Mouse (Mus musculus): Measurements from ENCODE around the gene Olfr173. TPM values are rescaled to one million over a fixed set of nuclear protein-coding genes. Genes with fewer than 3 reads are reported as not detected.

Olfr173 gene
- not detected in 2 replicates for polyA plus RNA-seq (2012)

DNA sequence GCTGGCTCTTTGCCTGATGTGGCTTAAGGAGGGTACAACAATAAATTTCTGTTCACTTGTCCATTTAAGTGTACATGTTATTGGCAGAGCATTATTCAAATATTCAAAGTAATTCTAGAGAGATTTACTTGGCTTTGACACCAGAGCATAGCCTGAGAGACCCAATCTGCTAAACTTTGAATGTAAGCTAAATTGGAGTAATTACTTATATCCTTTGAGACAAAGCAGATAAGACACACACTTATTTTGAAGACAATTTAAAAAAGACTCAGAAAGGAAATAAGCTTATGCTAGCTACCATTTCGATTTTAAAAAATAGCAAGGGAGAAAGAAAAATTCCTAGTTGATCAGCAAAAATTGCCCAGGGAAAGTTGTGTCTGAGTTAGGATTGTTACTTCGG lies at the start of gene Olfr173:
TSS of gene Olfr173 (minus strand) at position 101 of the 400 bp plus-strand sequence.
- TF ChIP-seq GATA1 (IDR thresholded peaks at IDR 0.05; ENCODE audit: low read length): no peak

DNA sequence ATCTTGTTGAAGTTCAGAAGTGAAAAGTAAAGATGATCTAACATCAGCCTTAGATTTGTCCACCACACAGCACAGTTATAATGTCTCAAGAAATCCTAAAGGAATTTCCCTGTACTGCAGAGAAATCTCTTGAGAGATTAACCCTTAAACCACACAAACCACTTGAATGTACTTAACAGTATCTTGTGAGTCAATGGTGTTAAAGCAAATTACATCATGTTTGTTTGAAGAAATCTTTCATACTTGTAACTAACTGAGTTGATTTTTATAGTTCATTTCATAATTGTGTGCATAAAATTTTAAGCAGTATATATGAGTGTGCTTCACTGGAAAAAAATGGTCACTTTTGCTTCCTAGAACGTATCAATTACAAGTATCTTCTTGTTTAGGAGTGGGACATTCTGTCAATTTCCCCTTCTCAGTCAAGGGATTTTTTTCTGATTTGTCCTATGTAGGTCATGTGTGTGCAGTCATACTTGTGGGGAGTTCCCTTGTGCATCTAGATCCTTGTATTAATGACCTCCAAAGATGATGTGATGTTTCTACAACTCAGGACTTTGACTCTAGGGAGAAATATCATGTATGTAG lies 26.8 kb upstream of the Olfr173 start, which contains the start of gene Olfr175-ps1:
TSS of gene Olfr175-ps1 (minus strand) at position 51 of the 588 bp plus-strand sequence.
- TF ChIP-seq GATA1 (IDR thresholded peaks at IDR 0.05; ENCODE audit: low read length): no peak

DNA sequence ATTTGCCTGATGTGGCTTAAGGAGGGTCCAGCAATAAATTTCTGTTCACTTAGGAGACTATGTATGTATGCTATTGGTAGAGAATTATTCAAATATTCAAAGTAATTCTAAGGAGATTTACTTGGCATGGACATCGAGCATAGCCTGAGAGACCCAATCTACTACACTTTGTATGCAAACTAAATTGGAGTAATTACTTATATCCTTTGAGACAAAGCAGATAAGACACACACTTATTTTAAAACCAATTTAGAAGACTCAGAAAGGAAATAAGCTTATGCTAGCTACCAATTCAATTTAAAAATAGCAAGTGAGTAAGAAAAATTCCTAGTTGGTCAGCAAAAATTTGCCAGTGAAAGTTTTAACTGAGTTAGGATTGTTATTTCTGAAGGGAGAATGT lies 37.0 kb downstream of the Olfr173 start, which contains the start of gene Olfr172:
TSS of gene Olfr172 (minus strand) at position 101 of the 400 bp plus-strand sequence.
- TF ChIP-seq GATA1 (IDR thresholded peaks at IDR 0.05; ENCODE audit: low read length): no peak

DNA sequence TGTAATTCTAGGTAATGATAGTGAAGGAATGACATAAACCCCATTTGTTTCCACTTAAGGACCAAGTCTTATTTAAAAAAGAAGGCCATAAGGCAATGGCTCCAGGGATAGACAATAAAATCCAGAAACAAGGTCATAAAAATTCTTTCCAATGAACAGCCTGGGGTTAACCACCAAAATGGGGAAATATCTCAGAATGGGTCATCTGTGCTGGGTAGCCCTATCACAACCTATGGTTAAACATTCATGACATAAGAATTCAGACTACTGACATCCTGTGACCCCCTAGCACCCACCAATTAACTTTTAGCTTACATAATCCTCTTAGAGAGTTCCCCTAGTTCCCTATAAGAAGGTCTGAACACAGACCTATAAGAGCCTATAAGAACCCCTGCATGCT lies 43.9 kb downstream of the Olfr173 start:
- TF ChIP-seq GATA1 (IDR thresholded peaks at IDR 0.05; ENCODE audit: low read length): no peak

DNA sequence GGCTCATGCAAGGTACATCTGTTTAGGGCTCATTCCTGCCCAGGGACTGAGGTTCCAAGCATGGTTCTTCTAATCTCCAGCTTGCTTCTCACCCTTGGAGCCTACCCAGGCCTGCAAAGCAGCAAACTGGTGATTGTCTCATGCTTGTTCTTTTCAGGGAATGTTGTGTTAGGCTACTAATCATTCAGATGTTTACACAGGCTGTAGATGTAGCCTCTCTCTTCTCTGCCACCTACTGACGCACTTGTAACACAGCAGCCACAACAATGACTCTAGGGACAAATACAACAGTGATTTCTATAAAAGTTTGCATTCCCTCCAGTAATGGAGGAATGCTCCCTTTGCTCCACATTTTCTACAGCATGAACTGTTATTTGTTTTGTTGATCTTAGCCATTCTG lies 48.8 kb downstream of the Olfr173 start:
- no peak for TF ChIP-seq GATA1 (IDR thresholded peaks at IDR 0.05; ENCODE audit: low read length)

DNA sequence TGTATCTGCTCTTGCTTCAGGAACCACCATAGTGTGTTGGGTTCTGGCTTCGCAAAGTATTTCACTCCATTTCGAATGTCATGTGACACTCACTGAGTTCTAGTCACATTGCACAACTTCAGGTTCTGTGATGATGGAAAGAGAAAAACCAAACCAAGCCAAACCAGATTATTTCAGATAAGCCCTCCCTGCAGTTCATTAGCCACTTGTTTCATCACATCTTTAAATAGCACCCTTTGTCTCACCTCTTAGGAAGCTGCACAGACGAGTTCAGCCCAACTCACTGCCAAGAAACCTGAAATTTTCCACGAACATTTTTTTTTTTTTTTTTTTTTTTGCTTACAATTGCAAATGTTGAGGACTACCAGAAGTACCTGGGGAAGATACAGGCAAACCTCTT lies 53.4 kb downstream of the Olfr173 start:
- no peak for TF ChIP-seq GATA1 (IDR thresholded peaks at IDR 0.05; ENCODE audit: low read length)

Other genes starting within 250 kb of the Olfr173 start
- not detected in 2 replicates for gene Gm813, start 183.3 kb downstream of the Olfr173 start, polyA plus RNA-seq (2012)
- not detected in 2 replicates for gene E330017A01Rik, start 161.5 kb downstream of the Olfr173 start, polyA plus RNA-seq (2012)
- gene Cpox, start 130.0 kb downstream of the Olfr173 start, polyA plus RNA-seq (2012): 192 and 206 TPM in 2 replicates
- not detected in 2 replicates for gene Gpr15, start 81.2 kb downstream of the Olfr173 start, polyA plus RNA-seq (2012)
- gene Cldnd1, start 72.4 kb downstream of the Olfr173 start, polyA plus RNA-seq (2012): 2.5 and 2.6 TPM in 2 replicates
- not detected in 2 replicates for gene Olfr172, start 37.1 kb downstream of the Olfr173 start, polyA plus RNA-seq (2012)
- not detected in 2 replicates for gene Olfr175-ps1, start 26.5 kb upstream of the Olfr173 start, polyA plus RNA-seq (2012)
- not detected in 2 replicates for gene Olfr177, start 74.5 kb upstream of the Olfr173 start, polyA plus RNA-seq (2012)
- not detected in 2 replicates for gene Olfr178, start 91.8 kb upstream of the Olfr173 start, polyA plus RNA-seq (2012)
- not detected in 2 replicates for gene Olfr181, start 128.5 kb upstream of the Olfr173 start, polyA plus RNA-seq (2012)
- not detected in 2 replicates for gene Olfr180, start 129.1 kb upstream of the Olfr173 start, polyA plus RNA-seq (2012)
- gene Olfr183, start 195.1 kb upstream of the Olfr173 start, polyA plus RNA-seq (2012): 0.08 TPM in 1 of 2 replicates, not detected in the other
- not detected in 2 replicates for gene Olfr186, start 230.0 kb upstream of the Olfr173 start, polyA plus RNA-seq (2012)
- gene Olfr187, start 239.5 kb upstream of the Olfr173 start, polyA plus RNA-seq (2012): not detected in 2 replicates